Mouse (Mus musculus): Measurements from ENCODE around the gene Sec14l4. TPM values are rescaled to one million over a fixed set of nuclear protein-coding genes. Genes with fewer than 3 reads are reported as not detected.

Sec14l4 gene
- total RNA-seq, 2 experiments from 2014 or later = not detected

GRCm38 (mm10) chr11:4069664-4070063, 38.4 kb downstream of the Sec14l4 start:
- no peak for ATAC-seq (ENCODE audit: poor library complexity, severe bottlenecking)

GRCm38 (mm10) chr11:4076633-4077032, 45.4 kb downstream of the Sec14l4 start:
- ATAC-seq (ENCODE audit: poor library complexity, severe bottlenecking) = no peak

- ATAC-seq (ENCODE audit: poor library complexity, severe bottlenecking) = no peak
These were observed 47.1 kb downstream of the Sec14l4 start for GRCm38 (mm10) chr11:4078267-4078933.

DNA sequence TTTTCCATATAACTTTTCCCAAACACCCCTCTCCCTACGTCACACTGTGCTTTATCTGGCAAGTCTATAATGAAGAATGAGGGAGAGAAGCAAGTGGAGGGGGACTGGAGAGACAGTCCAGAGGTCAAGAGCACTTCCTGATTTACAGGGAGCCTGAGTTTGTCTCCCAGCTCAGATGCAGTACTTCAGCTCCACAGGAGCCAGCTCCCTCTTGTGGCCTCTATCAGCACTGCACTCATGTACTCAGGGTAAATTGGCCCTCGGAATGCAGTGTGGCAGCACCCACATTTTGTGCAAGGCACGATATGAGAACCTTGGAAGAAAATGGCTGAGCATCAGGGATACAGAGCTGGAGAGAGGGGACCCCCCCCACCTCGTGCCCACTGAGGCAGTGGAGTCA, 49.0 kb downstream of the Sec14l4 start:
- ATAC-seq (ENCODE audit: poor library complexity, severe bottlenecking) = peak; percentile 94

DNA sequence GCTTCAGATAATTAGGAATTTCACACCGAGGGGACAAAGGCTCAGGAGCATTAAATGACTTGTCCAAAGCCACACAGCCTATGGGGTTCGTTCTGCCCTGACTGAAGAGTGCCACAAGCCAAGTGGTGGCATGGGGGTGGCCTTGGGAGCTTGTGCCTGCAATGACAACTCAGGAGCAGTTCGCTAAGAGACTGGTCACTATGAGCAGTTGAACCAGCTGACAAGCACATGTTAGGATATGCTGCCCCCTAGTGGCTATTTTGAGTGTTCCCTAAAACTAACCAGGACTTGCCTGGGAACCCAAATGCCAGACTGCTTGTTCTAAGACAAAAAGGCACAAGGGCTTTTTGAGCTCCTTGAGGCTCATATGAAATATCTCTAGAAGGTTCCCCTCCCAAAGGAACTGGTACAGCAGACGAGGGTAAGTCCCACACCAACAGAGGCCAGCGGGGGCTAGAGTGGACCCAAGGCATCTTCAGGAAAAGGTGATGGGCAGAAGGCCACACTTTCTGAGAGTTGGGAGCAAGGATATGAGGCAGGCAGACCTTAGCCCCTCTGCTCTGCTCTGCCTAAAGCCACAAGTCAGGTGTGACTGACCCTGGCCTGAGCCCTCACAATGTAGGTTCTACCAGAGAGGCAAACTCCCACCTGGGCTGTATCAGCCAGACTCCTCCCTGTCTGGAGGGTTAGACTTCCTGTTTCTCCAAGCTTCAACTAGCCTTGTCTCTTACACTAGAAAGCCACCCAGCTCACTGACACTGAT, 52.2 kb downstream of the Sec14l4 start:
- ATAC-seq (ENCODE audit: poor library complexity, severe bottlenecking) = no peak

DNA sequence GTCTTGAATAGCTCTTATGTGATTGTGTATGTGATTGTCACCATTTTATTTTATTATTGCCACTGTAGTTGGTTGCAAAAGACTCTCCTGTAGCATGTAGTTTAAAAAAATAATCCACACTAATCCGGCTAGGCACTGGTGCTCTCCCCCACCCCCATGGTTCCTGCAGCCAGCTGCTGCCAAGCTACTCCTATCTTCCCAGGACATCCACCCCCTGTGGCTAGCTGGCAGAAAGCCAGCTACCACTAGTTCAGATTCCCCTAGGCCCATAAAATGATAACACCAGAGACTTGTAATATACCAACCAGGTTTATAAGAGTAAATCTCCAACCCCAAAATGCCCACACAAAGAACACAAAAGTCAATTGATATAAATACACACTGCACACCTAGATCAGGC, 55.0 kb downstream of the Sec14l4 start:
- no peak for ATAC-seq (ENCODE audit: poor library complexity, severe bottlenecking)

- no peak for ATAC-seq (ENCODE audit: poor library complexity, severe bottlenecking)
These were observed 56.0 kb downstream of the Sec14l4 start for GRCm38 (mm10) chr11:4087267-4087666.

- ATAC-seq (ENCODE audit: poor library complexity, severe bottlenecking) = no peak
These were observed 62.5 kb downstream of the Sec14l4 start for GRCm38 (mm10) chr11:4093459-4094377.

- 0 out of 2 replicates have a peak, but pooled peaks have one; percentile 17 for ATAC-seq (ENCODE audit: poor library complexity, severe bottlenecking)
These were observed 63.3 kb downstream of the Sec14l4 start for GRCm38 (mm10) chr11:4094378-4095170.

DNA sequence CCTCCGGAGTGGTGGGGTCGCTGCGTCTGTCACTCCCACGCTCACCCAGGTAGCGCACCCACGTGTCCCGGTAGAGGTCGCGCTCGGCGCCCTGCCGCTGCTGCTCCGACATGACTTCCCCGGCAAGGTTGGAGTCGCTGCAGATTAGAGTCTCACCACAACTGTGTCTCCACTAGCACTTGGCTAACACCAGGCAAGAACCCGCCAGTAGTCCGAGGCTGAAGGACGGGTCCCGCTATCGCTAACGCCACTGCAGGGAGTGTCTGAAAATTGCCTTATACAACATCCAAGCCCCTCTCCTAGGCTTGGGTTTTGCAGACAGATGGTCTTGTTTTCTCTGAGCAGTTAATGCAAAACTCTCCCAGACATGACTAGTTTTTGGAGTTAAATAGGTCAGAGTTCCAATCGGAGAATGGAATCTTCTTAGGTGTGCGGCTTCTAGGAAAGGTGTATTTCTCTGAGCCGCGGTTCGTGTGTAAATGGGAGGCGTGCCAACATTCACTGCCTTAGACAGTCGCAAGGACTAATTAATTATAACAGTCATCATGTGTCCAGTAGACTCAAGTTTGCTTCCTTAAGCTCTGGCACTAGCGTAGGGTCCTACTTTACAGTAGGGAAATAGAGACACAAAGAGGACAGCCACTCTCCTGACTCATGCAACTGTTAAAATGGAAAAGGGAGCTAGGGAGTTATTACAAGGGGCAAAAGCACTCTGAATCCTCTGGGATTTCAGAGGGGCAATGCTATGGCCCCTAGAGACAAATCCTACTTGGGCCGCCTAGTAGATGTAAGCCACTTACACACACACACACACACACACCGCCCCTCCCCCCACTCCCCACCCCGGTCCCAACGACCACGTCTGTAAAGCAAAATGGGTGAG, 64.2 kb downstream of the Sec14l4 start, which contains the start of gene Mtfp1:
Gene Mtfp1, minus strand, starts transcription at position 275 of the 883 bp plus-strand sequence.
- ATAC-seq (ENCODE audit: poor library complexity, severe bottlenecking) = peak; percentile 23

GRCm38 (mm10) chr11:4096054-4096984, 65.1 kb downstream of the Sec14l4 start:
- peak; percentile 94 for ATAC-seq (ENCODE audit: poor library complexity, severe bottlenecking)

GRCm38 (mm10) chr11:4097091-4097621, 65.9 kb downstream of the Sec14l4 start:
- no peak for ATAC-seq (ENCODE audit: poor library complexity, severe bottlenecking)

Other genes with a start within 250 kb of the Sec14l4 start
- gene Osbp2, start 167.6 kb upstream of the Sec14l4 start, total RNA-seq (2015) = 0.25 TPM in 1 of 2 replicates, not detected in the other
- gene Osbp2, start 167.6 kb upstream of the Sec14l4 start, total RNA-seq (2017) = not detected in 2 replicates
- gene 4921536K21Rik, start 136.4 kb upstream of the Sec14l4 start, total RNA-seq (2015) = 0.09 TPM in 1 of 2 replicates, not detected in the other
- gene 4921536K21Rik, start 136.4 kb upstream of the Sec14l4 start, total RNA-seq (2017) = 0.15 TPM in 1 of 2 replicates, not detected in the other
- 0.41 and 0.49 TPM in 2 replicates for gene Dusp18, start 136.2 kb upstream of the Sec14l4 start, total RNA-seq (2015)
- 0.08 and 0.44 TPM in 2 replicates for gene Dusp18, start 136.2 kb upstream of the Sec14l4 start, total RNA-seq (2017)
- 4.0 and 4.1 TPM in 2 replicates for gene Slc35e4, start 116.8 kb upstream of the Sec14l4 start, total RNA-seq (2015)
- 7.4 and 7.9 TPM in 2 replicates for gene Slc35e4, start 116.8 kb upstream of the Sec14l4 start, total RNA-seq (2017)
- gene Tcn2, start 99.3 kb upstream of the Sec14l4 start, total RNA-seq (2015) = 108 and 109 TPM in 2 replicates
- gene Tcn2, start 99.3 kb upstream of the Sec14l4 start, total RNA-seq (2017) = 57.0 and 66.9 TPM in 2 replicates
- 28.5 and 31.1 TPM in 2 replicates for gene Pes1, start 67.5 kb upstream of the Sec14l4 start, total RNA-seq (2015)
- gene Pes1, start 67.5 kb upstream of the Sec14l4 start, total RNA-seq (2017) = 60.7 and 86.6 TPM in 2 replicates
- gene 4930556J24Rik, start 54.7 kb upstream of the Sec14l4 start, total RNA-seq (2015) = not detected in 2 replicates
- gene 4930556J24Rik, start 54.7 kb upstream of the Sec14l4 start, total RNA-seq (2017) = not detected in 2 replicates
- 0.22 TPM in 1 of 2 replicates, not detected in the other for gene Gal3st1, start 47.8 kb upstream of the Sec14l4 start, total RNA-seq (2015)
- gene Gal3st1, start 47.8 kb upstream of the Sec14l4 start, total RNA-seq (2017) = not detected in 2 replicates
- not detected in 2 replicates for gene Sec14l3, start 33.4 kb downstream of the Sec14l4 start, total RNA-seq (2015)
- not detected in 2 replicates for gene Sec14l3, start 33.4 kb downstream of the Sec14l4 start, total RNA-seq (2017)
- gene Mtfp1, start 64.0 kb downstream of the Sec14l4 start, total RNA-seq (2015) = 1.1 and 2.6 TPM in 2 replicates
- 1.3 and 1.8 TPM in 2 replicates for gene Mtfp1, start 64.0 kb downstream of the Sec14l4 start, total RNA-seq (2017)
- 0.27 and 0.82 TPM in 2 replicates for gene Sec14l2, start 92.0 kb downstream of the Sec14l4 start, total RNA-seq (2015)
- 0.81 and 3.9 TPM in 2 replicates for gene Sec14l2, start 92.0 kb downstream of the Sec14l4 start, total RNA-seq (2017)
- 6.3 and 7.7 TPM in 2 replicates for gene Rnf215, start 103.7 kb downstream of the Sec14l4 start, total RNA-seq (2015)
- gene Rnf215, start 103.7 kb downstream of the Sec14l4 start, total RNA-seq (2017) = 12.8 and 14.8 TPM in 2 replicates
- gene Ccdc157, start 128.8 kb downstream of the Sec14l4 start, total RNA-seq (2015) = 1.1 TPM in 1 of 2 replicates, not detected in the other
- 0.44 and 1.3 TPM in 2 replicates for gene Ccdc157, start 128.8 kb downstream of the Sec14l4 start, total RNA-seq (2017)
- gene Sf3a1, start 128.9 kb downstream of the Sec14l4 start, total RNA-seq (2015) = 42.2 and 42.4 TPM in 2 replicates
- 24.8 and 28.9 TPM in 2 replicates for gene Sf3a1, start 128.9 kb downstream of the Sec14l4 start, total RNA-seq (2017)
- gene Tbc1d10a, start 155.3 kb downstream of the Sec14l4 start, total RNA-seq (2015) = 2.5 and 3.8 TPM in 2 replicates
- 5.5 and 8.3 TPM in 2 replicates for gene Tbc1d10a, start 155.3 kb downstream of the Sec14l4 start, total RNA-seq (2017)
- 1.2 and 1.3 TPM in 2 replicates for gene Castor1, start 186.8 kb downstream of the Sec14l4 start, total RNA-seq (2015)
- gene Castor1, start 186.8 kb downstream of the Sec14l4 start, total RNA-seq (2017) = 1.1 and 2.3 TPM in 2 replicates
- 26.6 and 34.4 TPM in 2 replicates for gene Osm, start 205.0 kb downstream of the Sec14l4 start, total RNA-seq (2015)
- 31.9 and 39.2 TPM in 2 replicates for gene Osm, start 205.0 kb downstream of the Sec14l4 start, total RNA-seq (2017)
- 0.18 and 0.31 TPM in 2 replicates for gene Lif, start 226.1 kb downstream of the Sec14l4 start, total RNA-seq (2015)
- gene Lif, start 226.1 kb downstream of the Sec14l4 start, total RNA-seq (2017) = 1.1 and 6.7 TPM in 2 replicates